Mouse (Mus musculus) gastrocnemius, postnatal 10 days (tissue): ENCODE measurements around the gene 1810010H24Rik. TPM values are rescaled to one million over a fixed set of nuclear protein-coding genes. Genes with fewer than 3 reads are reported as not detected.
A peak's percentile ranks its signal among the peaks of the same experiment; 100 is the strongest.
"Not testable (repeated sequence)": the region's sequence is repeated elsewhere in the genome, so short reads cannot be mapped to it uniquely, and the experiment has no call there.

Source experiments
- DNase-seq: peaks from one replicate; pipeline ENCODE4 v3.0.0; 2021; ENCODE audit warnings: mixed read lengths
- long read RNA-seq, 2 experiments: library from polyadenylated mRNA; stranded (forward); transcript quantifications; one replicate each; pipeline ENCODE4 v2.0.0; 2021
- total RNA-seq, 2 experiments: library from RNA; stranded (reverse); gene quantifications; 2 replicates each; pipeline ENCODE4 v1.2.3; 2021

1810010H24Rik gene
- total RNA-seq: 1 to 10 TPM; 2.5 to 3.0 TPM
- long read RNA-seq, experiment 1, partial matches to known transcripts: 1 of 1 reads
- long read RNA-seq, experiment 1, other reads (novel, unspliced or antisense): 0 of 1 reads
- long read RNA-seq, experiment 2, partial matches to known transcripts: 1 of 3 reads
- long read RNA-seq, experiment 2, other reads (novel, unspliced or antisense): 2 of 3 reads

GRCm38 (mm10) chr11:107025411-107026321 is at the start of gene 1810010H24Rik:
Gene 1810010H24Rik (plus strand): TSS chr11:107025681.
- no peak for DNase-seq

- peak; percentile 56 for DNase-seq
Measured at GRCm38 (mm10) chr11:106976194-106976593, 49.3 kb upstream of the 1810010H24Rik start.

DNA sequence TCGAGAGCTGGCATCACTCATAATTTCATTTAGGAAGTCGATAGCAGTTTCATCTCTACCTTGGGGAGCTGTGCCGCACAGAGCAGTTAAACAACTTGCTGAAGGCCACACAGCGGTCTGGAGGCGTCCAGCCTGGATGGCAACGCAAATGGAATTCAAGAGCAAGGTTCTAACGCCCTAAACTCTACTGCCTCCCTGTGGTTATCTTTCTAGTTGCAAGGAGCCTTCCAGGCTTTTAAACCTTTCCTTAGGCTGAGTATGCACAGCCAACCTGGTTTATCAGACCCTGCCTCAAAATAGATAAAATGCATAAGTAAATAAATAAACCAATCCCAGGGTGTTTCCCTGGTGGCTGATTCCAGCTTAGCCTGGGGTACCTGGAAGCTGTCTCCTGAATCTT is 45.0 kb upstream of the 1810010H24Rik start:
- DNase-seq: peak; percentile 42

GRCm38 (mm10) chr11:106981787-106982186 is 43.7 kb upstream of the 1810010H24Rik start:
- no peak for DNase-seq

DNA sequence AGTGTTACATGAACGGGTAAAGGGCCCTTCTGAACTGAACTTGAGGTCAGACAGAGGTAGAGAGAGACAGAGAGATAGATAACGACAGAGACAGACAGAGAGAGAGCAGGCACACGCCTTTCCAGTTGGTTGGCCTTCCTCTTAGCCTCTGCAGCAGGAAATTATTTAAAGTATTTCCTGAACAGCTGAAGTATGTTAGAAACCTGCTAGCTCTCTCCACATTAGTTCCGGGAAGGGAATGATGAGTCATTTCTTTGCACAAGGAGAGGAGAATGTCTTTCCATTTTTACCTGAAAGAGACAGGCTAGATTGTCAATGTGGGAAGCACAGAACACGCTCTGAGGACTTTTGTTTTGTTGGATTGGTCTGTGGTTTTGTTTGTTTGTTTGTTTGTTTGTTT is 43.1 kb upstream of the 1810010H24Rik start:
- no peak for DNase-seq

- DNase-seq: not testable (repeated sequence)
Measured at GRCm38 (mm10) chr11:106985979-106986604, 39.4 kb upstream of the 1810010H24Rik start.

DNA sequence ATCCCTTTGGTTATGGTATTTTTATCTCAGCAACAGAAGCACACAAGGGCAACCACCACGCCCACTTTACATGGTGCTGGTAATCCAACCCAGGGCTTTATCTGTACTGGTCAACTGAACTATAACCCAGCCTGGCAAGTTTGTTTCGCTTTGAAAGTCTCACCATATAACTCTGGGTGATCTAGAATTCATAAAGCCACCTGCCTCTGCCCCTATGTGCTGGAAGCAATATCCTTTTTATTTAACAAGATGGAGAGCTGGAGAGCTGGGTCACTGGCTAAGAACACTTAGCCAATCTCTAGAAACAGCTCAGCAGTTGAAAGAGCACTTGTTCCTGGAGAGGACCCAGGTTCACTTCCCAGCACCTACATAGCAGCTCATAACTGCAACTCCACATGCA is 38.1 kb upstream of the 1810010H24Rik start:
- DNase-seq: no peak

DNA sequence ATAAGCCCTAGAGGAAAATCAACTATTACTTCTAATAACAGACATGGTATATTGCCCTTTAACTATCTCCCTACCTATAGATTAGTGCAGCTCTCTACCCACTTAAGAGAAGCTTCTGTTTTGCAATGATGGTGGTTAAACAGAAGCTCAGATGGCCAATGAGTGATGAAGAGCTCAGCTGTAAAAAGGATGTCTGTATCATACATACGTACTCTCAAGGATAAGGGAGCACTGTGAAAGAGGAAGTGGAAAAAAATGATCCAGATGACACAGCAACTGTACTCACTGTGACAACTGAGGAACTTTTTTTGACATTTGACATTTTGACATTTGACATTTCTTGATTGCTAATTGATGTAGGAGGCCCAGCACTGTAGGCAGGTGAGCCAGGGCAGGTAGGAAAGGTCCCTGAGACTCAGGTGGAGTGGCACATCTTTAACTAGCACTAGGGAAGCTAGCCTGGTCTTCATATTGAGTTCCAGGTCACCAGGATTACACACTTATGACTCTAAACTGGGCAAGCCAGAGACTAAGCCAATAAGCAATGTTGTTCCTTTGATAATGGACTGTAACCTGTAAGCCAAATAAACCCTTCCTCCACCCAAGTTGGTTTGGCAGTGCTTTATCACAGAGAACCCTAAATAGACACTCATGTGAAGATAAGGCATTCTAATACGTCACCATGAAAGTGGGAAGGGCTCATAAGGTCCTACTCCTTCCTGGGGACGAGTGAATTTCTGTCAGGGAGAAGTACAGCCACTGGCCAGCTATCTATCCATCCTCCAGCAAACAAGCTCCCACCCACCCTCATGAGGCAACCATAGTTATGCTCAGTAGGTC is 31.0 kb upstream of the 1810010H24Rik start:
- DNase-seq: no peak

GRCm38 (mm10) chr11:106996492-106996891 is 29.0 kb upstream of the 1810010H24Rik start:
- DNase-seq: not testable (repeated sequence)

GRCm38 (mm10) chr11:106997976-106998375 is 27.5 kb upstream of the 1810010H24Rik start:
- DNase-seq: no peak

- no peak for DNase-seq
Measured at GRCm38 (mm10) chr11:106998651-106999150, 26.8 kb upstream of the 1810010H24Rik start.

DNA sequence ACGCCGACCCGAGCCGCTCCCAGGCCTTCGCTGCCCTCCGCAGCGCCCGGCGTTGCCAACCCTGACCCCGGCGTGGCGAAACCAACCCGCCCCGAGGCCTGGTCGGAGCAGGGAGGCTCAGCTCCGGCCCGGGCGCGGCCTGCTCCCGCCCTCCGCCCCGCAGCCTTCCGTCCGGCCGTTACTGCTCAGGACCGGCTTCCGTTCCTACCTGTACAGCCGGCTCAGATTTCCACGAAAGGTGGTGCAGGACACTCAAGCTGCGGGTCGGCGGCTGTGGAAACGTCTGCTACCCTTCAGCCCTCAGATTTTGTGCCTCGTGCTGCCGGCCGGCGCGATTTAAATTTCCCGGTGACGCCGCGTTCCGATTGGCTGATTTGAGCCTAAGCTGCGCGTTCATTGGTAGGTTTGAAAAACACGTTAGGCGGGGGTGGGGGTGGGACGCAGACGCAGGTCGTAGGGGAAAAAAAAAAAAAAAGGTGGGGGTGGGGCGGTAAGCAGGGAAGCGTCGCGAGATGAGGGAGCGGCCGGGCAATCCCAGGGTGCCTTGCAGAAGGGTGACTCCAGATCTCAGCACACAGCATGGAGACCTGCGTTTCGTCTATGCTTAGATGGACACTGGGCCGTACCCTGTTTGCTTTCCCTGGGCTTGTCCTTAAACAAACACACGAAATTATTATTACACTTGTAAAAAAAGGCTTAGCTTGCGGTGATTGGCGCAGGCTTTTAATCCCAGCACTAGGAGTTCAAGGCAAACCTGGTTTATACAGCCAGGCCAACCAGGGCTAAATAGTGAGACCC is 26.1 kb upstream of the 1810010H24Rik start, which contains the start of gene Kpna2:
Kpna2 (minus strand) TSS at position 391 of the 798 bp plus-strand sequence.
- peak; percentile 87 for DNase-seq

GRCm38 (mm10) chr11:106999949-107000513 is 25.4 kb upstream of the 1810010H24Rik start:
- no peak for DNase-seq

DNA sequence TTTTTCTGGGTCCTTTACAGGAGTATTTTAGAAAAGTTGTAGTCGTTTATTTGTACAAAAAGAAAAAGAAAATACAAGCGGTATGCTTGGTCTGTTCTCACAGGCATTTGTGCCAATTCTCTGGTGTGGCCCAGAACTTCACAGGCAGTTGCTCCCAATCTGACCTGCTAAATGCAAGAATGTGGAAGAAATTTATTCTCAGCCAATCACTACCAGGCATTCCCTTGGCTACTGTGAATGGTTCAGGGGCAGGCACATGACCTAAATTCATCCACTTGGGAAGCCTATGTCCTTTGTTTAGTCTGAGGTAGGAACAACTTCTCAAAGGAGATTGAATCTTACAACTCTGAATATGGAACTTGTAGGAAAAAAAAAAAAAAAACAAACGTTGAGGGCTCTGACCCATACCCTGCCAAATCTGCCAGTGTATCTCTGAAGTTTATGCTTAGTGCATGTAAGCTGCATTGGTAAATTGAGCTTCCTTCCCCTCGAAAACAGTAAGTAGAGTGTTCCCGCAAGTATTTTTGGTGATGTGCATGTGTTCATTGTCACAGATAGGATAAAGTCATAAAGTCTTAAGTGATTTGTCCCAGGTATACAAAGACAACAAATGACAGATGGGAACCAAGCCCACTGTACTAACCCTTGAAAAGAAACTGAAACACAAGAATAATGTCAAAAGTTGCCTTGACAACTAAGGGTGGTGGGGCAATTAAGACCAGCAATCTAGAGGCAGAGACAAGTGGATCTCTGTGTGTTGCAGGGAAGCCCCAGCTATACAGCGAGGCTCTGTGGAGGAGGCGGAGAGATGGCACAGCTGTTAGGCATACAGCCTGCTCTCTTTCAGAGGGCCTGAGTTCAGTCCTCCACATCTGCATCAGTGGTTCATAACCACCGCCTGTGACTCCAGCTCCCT is 23.5 kb upstream of the 1810010H24Rik start:
- no peak for DNase-seq

DNA sequence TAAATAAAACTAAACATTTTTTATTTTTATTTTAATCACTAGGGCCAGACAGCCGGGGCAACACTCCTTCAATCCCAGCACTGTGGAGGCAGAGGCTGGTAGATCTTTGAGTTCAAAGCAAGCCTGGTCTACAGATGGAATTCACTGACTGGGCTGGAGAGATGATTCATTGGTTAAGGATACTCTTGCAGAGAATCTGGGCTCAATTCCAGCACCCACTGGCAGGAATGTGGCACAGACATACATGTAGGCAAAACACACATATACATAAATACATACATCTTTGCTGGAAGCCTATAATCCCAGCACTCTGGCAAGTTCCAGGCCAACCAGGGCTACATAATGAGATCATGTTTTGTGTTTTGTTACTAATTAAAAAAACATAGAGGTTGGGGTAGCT is 19.9 kb upstream of the 1810010H24Rik start:
- DNase-seq: no peak

DNA sequence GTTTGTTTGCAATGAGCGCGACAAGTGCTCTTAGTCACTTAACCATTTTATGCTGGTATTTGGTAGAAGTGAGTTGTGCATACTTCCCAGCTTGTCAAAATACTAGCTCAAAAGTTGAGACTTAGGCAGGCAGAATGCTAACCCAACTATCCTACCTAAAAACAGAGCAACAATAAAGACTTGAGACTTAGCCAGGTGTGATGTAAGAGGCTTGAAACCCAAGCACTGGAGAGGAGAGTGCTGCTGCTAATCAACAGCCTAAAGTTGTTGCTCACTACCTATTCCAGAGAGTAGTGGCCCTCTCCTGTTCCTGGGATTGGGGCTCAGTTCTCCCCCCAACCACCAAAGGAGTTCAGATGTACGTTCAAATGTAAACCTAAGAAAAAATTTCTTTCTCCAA is 15.0 kb upstream of the 1810010H24Rik start:
- DNase-seq: no peak

- no peak for DNase-seq
Measured at GRCm38 (mm10) chr11:107011171-107011570, 14.3 kb upstream of the 1810010H24Rik start.

GRCm38 (mm10) chr11:107011669-107012323 is 13.7 kb upstream of the 1810010H24Rik start:
- DNase-seq: no peak
